Mouse (Mus musculus): ENCODE results near the gene Dusp1.
A peak's percentile ranks its signal among the peaks of the same experiment; 100 is the strongest.

DNA sequence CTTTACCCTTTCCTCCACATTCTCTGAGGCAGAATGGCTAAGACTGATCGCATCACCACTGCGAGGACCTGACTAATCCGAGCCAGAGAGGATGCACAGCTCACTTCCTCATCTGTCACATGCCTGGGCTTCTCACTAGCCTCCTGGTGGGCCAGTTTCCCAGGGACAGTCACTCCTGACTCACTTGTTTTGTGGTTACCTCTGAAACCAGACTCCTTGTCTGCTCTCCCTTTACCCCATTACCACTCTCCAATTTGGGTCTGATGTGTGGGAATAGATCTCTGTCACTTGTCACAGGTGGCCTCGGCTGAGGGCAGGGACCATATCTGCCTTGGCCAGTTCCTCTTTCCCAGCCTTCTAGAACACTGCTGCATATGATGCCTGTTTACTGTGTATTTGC is 43.7 kb upstream of the Dusp1 start:
- TF ChIP-seq POLR2A (IDR thresholded peaks at IDR 0.05; ENCODE audit: insufficient read depth, low read length) (no peak), CTCF (IDR thresholded peaks at IDR 0.05; ENCODE audit: low read depth, low read length) (no peak), EP300 (IDR thresholded peaks at IDR 0.05; ENCODE audit: insufficient read depth, low read depth, low read length) (0 out of 2 replicates have a peak, but pooled peaks have one; percentile 47)

Measured in ES-Bruce4 (cell line).